In the genomic region with DNA sequence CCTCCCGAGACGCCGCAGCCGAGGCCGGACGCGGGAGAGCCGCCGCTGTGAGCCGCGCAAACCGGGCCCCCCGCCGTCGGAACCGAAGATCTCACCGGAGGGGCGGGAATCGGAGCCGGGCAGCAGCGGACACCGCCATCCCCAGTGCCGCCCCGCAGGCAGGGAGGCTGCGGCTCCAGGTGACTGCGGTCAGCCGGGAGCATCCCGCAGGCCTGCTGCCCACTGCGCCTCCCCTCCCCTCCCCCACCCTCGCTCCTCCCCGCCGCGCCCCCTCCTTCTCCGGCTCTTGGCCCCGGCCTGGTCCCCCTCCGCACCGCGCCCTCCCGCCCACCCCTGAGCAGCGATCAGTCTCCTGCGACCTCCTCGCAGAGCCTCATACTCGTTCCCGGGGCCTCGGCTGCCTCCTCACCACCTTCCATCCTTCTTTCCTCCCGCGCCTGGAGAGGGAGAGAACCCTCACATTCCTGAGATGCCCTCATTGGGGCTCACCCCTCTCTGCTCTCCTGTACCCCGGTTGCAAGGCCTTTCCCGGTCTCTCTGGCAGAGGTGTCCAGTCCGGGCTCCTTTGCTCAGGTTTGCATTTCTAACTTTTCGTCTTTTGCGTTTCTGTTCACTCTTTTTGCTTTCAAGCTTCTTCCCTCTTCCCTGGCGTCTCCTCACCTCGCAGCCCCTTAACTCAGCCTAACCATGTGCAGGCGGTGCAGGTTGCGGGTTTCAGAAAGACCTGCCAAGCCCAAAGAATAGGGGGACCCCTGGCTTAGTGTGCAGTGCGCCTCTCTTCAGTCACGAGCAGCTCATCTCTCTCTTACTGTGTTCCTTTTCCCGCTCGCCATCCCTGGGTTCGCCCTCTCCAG, we compare ENCODE assay signal across 8 mouse cellular contexts. TPM values are rescaled to one million over a fixed set of nuclear protein-coding genes. Genes with fewer than 3 reads are reported as not detected.
DNase-seq lines count a peak whose midpoint lies in the region; ATAC-seq and TF ChIP-seq lines count a peak whose summit lies in the region.

No protein-coding gene starts in this region.

- no peak for TF ChIP-seq EP300 in lung, postnatal 0 days (IDR thresholded peaks at IDR 0.05)

- peak overlapping the region; percentile 88 for H3K9ac ChIP-seq in lung, embryonic 14.5 days
- peak overlapping the region; percentile 92 for H3K9ac ChIP-seq in intestine, embryonic 14.5 days (ENCODE audit: low read length)
- H3K9ac ChIP-seq in lung, postnatal 0 days (replicated peaks; ENCODE audit: low read depth), result peak overlapping the region; percentile 59

- no peak for TF ChIP-seq CTCF in lung, embryonic 14.5 days (IDR thresholded peaks at IDR 0.05; ENCODE audit: low read depth)
- TF ChIP-seq CTCF in lung, postnatal 0 days (IDR thresholded peaks at IDR 0.05), result no peak
- TF ChIP-seq CTCF in small intestine, adult 2 months (IDR thresholded peaks at IDR 0.05; ENCODE audit: extremely low read depth, insufficient read length, insufficient replicate concordance, low read depth, low read length), result no peak

- peak overlapping the region; percentile 94 for H3K4me3 ChIP-seq in lung, embryonic 14.5 days (ENCODE audit: low read depth, low read length)
- H3K4me3 ChIP-seq in intestine, embryonic 14.5 days (ENCODE audit: low read depth, low read length), result peak overlapping the region; percentile 82
- peak overlapping the region; percentile 95 for H3K4me3 ChIP-seq in lung, postnatal 0 days (ENCODE audit: low read depth, low read length)
- peak overlapping the region; percentile 84 for H3K4me3 ChIP-seq in small intestine, adult 2 months (ENCODE audit: low read depth, low read length)

- DNase-seq in lung, embryonic 14.5 days, result peak; percentile 46
- no peak for DNase-seq in lung, postnatal 36 days
- peak; percentile 29 for DNase-seq in adipocyte (ENCODE audit: low spot score)
- DNase-seq in intestine, embryonic 14.5 days (ENCODE audit: low spot score), result peak; percentile 80
- DNase-seq in lung, postnatal 0 days (ENCODE audit: low spot score), result peak; percentile 48
- no peak for DNase-seq in frontal cortex, postnatal 25 days (ENCODE audit: low spot score in 2 of 2)

- H3K9me3 ChIP-seq in lung, embryonic 14.5 days (ENCODE audit: low read depth, low read length), result no peaks in the 10 kb centered on the region
- H3K9me3 ChIP-seq in intestine, embryonic 14.5 days (ENCODE audit: control insufficient read depth, low read length), result no peaks in the 10 kb centered on the region
- H3K9me3 ChIP-seq in lung, postnatal 0 days (ENCODE audit: low read length), result no peaks in the 10 kb centered on the region

- H3K27ac ChIP-seq in lung, embryonic 14.5 days (ENCODE audit: low read depth), result peak overlapping the region; percentile 95
- peak overlapping the region; percentile 94 for H3K27ac ChIP-seq in intestine, embryonic 14.5 days (ENCODE audit: low read depth)
- peak overlapping the region; percentile 93 for H3K27ac ChIP-seq in lung, postnatal 0 days (ENCODE audit: low read length)
- H3K27ac ChIP-seq in small intestine, adult 2 months (ENCODE audit: insufficient read depth, low read depth, low read length), result peak overlapping the region; percentile 78

- H3K4me2 ChIP-seq in lung, embryonic 14.5 days, result peak overlapping the region; percentile 86
- H3K4me2 ChIP-seq in intestine, embryonic 14.5 days (ENCODE audit: low read length), result peak overlapping the region; percentile 88
- peak overlapping the region; percentile 87 for H3K4me2 ChIP-seq in lung, postnatal 0 days (replicated peaks; ENCODE audit: low read depth, low read length)

- H3K4me1 ChIP-seq in lung, embryonic 14.5 days (ENCODE audit: insufficient read depth), result peaks cover 10% of the 10 kb centered on the region; the same call in 1 of the 2 replicates
- peaks cover 13% of the 10 kb centered on the region for H3K4me1 ChIP-seq in intestine, embryonic 14.5 days (replicated peaks; ENCODE audit: control insufficient read depth, insufficient read depth, low read length)
- H3K4me1 ChIP-seq in lung, postnatal 0 days (ENCODE audit: insufficient read depth, low read depth, low read length), result peaks cover 13% of the 10 kb centered on the region; the same call in 1 of the 2 replicates
- H3K4me1 ChIP-seq in small intestine, adult 2 months (ENCODE audit: control insufficient read depth, insufficient read depth, insufficient read length, low read length), result peaks cover 6% of the 10 kb centered on the region

- WGBS in lung, embryonic 14.5 days, result under 1% methylated on average over 54 of the region's 61 CpGs
- under 1% methylated on average over 41 of the region's 61 CpGs for WGBS in intestine, embryonic 14.5 days
- WGBS in lung, postnatal 0 days, result 2% methylated on average over 21 of the region's 61 CpGs
- WGBS in small intestine, adult 2 months, result under 1% methylated on average over 48 of the region's 61 CpGs

- no peaks in the 10 kb centered on the region for H3K27me3 ChIP-seq in lung, embryonic 14.5 days (ENCODE audit: insufficient read depth, low read length)
- H3K27me3 ChIP-seq in intestine, embryonic 14.5 days (replicated peaks; ENCODE audit: control insufficient read depth, insufficient read depth, low read length), result no peaks in the 10 kb centered on the region
- no peaks in the 10 kb centered on the region for H3K27me3 ChIP-seq in lung, postnatal 0 days (replicated peaks; ENCODE audit: insufficient read depth, low read length)
- no peaks in the 10 kb centered on the region for H3K27me3 ChIP-seq in small intestine, adult 2 months (ENCODE audit: control insufficient read depth, insufficient read depth, low read length)

- H3K36me3 ChIP-seq in lung, embryonic 14.5 days (ENCODE audit: insufficient read depth), result no peaks in the 10 kb centered on the region
- H3K36me3 ChIP-seq in intestine, embryonic 14.5 days (ENCODE audit: control insufficient read depth, insufficient read depth, low read length), result peaks cover 4% of the 10 kb centered on the region; the same call in 1 of the 2 replicates
- no peaks in the 10 kb centered on the region for H3K36me3 ChIP-seq in lung, postnatal 0 days (ENCODE audit: insufficient read depth, low read length)
- H3K36me3 ChIP-seq in small intestine, adult 2 months (ENCODE audit: control insufficient read depth, insufficient read depth, low read length), result peaks cover 2% of the 10 kb centered on the region; the same call in 1 of the 2 replicates

- TF ChIP-seq POLR2A in small intestine, adult 2 months (IDR thresholded peaks at IDR 0.05; ENCODE audit: low read depth, low read length), result no peak

- ATAC-seq in lung, embryonic 14.5 days (ENCODE audit: insufficient read depth), result peak; percentile 52
- peak; percentile 15 for ATAC-seq in erythroblast, adult 5-6 weeks (replicated peaks; ENCODE audit: low FRiP score, poor library complexity, severe bottlenecking)
- ATAC-seq in intestine, embryonic 14.5 days (replicated peaks; ENCODE audit: low FRiP score, low TSS enrichment, low read depth), result peak; percentile 62
- ATAC-seq in lung, postnatal 0 days, result peak; percentile 43

RNA-seq across cellular contexts. Expression of a gene that starts 0.6 kb away (rescaled TPM):
- polyA plus RNA-seq in lung, embryonic 14.5 days (2014; fragmentation: Nextera tagmentation; extraction: Ambion mirVana), result 85.7 and 89.5 TPM in 2 replicates
- 193 and 204 TPM in 2 replicates for total RNA-seq in erythroblast, adult 5-6 weeks (2015; ENCODE audit: low replicate concordance)
- total RNA-seq in erythroblast, adult 5-6 weeks (2017; ENCODE audit: low replicate concordance), result 394 and 452 TPM in 2 replicates
- 71.3 and 73.3 TPM in 2 replicates for polyA plus RNA-seq in intestine, embryonic 14.5 days (2014; fragmentation: Nextera tagmentation; extraction: Ambion mirVana)
- polyA plus RNA-seq in lung, postnatal 0 days (2015; fragmentation: Nextera tagmentation; extraction: Ambion mirVana), result 71.9 and 79.9 TPM in 2 replicates
- 41.3 and 56.0 TPM in 2 replicates for polyA plus RNA-seq in small intestine, adult 2 months (2012; rRNA removed)

RNA-seq across cellular contexts. Expression of a gene that starts 49.0 kb away (rescaled TPM):
- 68.6 and 73.1 TPM in 2 replicates for polyA plus RNA-seq in lung, embryonic 14.5 days (2014; fragmentation: Nextera tagmentation; extraction: Ambion mirVana)
- 224 and 301 TPM in 2 replicates for total RNA-seq in erythroblast, adult 5-6 weeks (2015; ENCODE audit: low replicate concordance)
- 191 and 230 TPM in 2 replicates for total RNA-seq in erythroblast, adult 5-6 weeks (2017; ENCODE audit: low replicate concordance)
- polyA plus RNA-seq in intestine, embryonic 14.5 days (2014; fragmentation: Nextera tagmentation; extraction: Ambion mirVana), result 62.4 and 63.9 TPM in 2 replicates
- 55.5 and 60.5 TPM in 2 replicates for polyA plus RNA-seq in lung, postnatal 0 days (2015; fragmentation: Nextera tagmentation; extraction: Ambion mirVana)
- polyA plus RNA-seq in small intestine, adult 2 months (2012; rRNA removed), result 1.9 and 3.1 TPM in 2 replicates

Comparison
In these comparisons a context has a peak if more than half of its experiments do, and no peak if none do; other contexts are left out.
1. DNase-seq: peak in lung, embryonic 14.5 days (single experiment), adipocyte (single experiment), intestine, embryonic 14.5 days (single experiment) and lung, postnatal 0 days (single experiment); none in lung, postnatal 36 days (single experiment) and frontal cortex, postnatal 25 days (0 of 2).
2. RNA of a gene that starts 49.0 kb away (polyA plus RNA-seq): 68.6 to 73.1 TPM in lung, embryonic 14.5 days, 62.4 to 63.9 TPM in intestine, embryonic 14.5 days and 55.5 to 60.5 TPM in lung, postnatal 0 days; 1.9 to 3.1 TPM in small intestine, adult 2 months; every median in the first group is over 10 times any median in the second.
3. Peak in every context shown above with its lines, with median percentiles within 50 percentile points of each other: ATAC-seq, H3K27ac ChIP-seq, H3K4me2 ChIP-seq, H3K4me3 ChIP-seq and H3K9ac ChIP-seq.